Mouse (Mus musculus) ovary, postnatal 14 days (tissue): Measurements from ENCODE around the gene Dhx58.
"Not testable (repeated sequence)": the region's sequence is repeated elsewhere in the genome, so short reads cannot be mapped to it uniquely, and the experiment has no call there.

Experiments used
- DNase-seq: peaks from one replicate; pipeline ENCODE4 v3.0.0; 2022; ENCODE audit warnings: low spot score

Dhx58 gene

GRCm38 (mm10) chr11:100700710-100701109, 3.4 kb downstream of the Dhx58 start:
- no peak for DNase-seq

GRCm38 (mm10) chr11:100697921-100698320, 6.2 kb downstream of the Dhx58 start:
- DNase-seq = no peak

- peak; percentile 79 for DNase-seq
Measured at GRCm38 (mm10) chr11:100694926-100695325, 9.1 kb downstream of the Dhx58 start.

DNA sequence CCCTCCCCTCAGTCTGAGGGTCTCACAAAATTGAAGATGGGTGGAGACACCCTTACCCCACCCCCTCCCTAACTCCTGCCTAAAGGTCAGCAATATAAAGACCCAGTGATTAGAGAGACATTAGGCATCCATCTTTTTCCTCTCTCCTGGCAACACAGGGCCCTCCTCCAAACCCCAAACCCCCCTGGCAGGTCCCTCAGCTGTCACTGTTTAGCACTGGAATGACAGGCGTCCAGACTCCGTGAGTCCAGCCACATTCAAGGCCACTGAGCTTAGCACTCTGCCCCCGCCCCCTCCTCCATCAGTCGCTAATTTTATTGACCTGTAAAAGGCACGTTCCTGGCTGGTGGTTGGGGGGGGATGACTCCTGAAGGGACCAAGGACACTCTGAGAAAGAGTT, 10.9 kb downstream of the Dhx58 start:
- DNase-seq = no peak

DNA sequence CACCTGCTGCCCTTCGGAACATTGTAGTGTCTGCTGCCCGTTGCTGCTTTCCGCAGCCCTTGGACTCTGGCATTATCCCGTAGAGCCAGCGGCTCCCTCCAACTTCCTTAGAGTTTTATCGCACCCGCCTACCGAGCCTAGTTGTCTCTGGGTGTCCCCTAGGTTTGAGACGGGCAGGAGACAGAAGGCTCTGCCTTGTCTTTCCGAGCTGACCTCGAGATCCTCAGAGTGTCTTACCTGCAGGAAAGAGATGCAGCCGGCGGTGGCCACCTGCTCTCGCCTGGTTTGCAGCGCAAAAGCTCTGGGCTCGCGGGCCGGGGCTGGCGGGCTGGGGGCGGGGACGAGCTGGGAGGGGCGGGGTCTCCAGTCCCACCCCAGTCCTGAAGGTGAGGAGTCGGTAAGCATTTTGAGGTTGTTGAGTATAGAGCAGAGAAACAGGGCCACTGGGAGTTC, 11.9 kb downstream of the Dhx58 start, which contains the start of gene Zfp385c:
Gene Zfp385c (minus strand): TSS at position 292 of the 453 bp plus-strand sequence.
- DNase-seq = no peak

DNA sequence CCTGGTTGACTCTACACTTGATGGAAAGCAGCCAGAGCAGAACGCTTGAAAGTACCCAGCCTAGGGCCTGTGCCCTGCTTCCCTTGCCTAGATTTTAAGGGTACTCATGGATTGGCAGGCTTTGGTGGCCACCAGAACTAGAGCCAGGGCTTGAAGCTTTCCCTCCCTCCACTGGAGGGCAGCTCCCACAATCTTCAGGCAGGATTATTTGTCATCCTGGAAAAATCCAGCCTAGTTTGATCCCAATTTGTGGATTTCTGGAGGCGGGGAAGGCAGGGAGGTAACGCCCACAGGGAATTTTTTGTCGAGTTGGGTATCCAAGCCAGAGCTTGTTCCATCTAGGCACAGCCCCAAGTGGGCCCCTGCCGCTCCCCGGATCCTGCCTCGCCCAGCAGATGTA, 13.7 kb downstream of the Dhx58 start:
- DNase-seq = no peak

DNA sequence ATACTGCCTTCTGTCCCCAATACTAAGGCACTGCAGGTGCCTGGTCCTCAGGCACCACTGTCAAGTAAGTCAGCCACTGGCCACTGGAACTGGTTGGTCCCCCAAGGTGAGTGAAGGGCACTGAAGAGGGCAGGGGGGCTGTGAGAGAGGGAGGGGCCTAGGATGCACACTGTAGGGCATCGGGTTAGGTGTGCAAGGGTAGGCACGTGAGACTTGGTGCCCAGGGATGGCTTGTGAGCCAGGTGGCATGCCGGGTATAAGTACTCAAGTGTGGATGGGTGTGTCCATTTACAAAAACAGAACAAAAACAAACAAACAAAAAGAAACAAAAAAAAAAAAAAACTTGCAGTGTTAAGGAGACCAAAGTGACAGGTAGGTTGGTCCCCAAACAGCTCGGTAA, 15.6 kb downstream of the Dhx58 start:
- DNase-seq = no peak

- no peak for DNase-seq
Measured at GRCm38 (mm10) chr11:100687265-100687664, 16.8 kb downstream of the Dhx58 start.

GRCm38 (mm10) chr11:100685371-100685770, 18.7 kb downstream of the Dhx58 start:
- DNase-seq = no peak

DNA sequence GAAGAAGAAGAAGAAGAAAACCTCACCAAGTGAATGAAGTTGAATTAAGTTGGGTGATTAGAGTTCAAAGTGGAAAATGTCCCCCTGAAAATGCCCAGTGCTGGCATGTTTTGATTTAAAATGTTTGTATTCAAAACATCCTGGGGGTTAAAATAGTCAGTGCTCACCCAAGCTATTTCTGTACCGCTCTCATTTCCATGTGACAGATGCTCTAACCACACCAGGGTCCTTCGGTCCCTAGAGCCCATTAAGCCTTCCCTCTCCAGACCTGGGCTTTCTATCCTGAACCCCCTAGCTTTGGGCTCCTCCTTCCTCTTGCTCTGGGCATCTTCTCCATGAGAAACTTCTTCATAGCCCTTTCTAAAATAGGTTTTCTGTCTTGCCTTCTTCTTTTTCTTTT, 20.0 kb downstream of the Dhx58 start:
- no peak for DNase-seq

- DNase-seq = no peak
Measured at GRCm38 (mm10) chr11:100682526-100682925, 21.5 kb downstream of the Dhx58 start.

GRCm38 (mm10) chr11:100681826-100682225, 22.2 kb downstream of the Dhx58 start:
- DNase-seq = no peak

DNA sequence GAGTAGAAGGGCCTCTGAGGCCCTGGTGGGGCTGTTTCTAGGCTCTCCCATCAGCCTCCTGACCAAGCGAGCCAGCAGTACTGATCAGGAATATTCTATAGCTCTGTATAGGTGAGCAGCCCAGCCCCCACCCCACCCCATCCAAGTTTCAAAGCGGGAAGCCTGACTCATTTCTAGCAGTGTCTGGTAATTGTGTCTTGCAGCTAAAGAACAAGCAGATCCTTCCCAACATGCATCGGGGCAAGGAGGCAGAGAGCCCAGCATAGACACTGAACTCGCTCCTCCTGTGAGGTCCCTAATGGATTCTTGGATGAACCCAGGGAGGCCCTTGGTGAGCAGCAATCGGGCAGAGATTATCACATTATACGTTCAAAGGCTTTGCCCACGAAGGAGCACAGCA, 26.3 kb downstream of the Dhx58 start:
- DNase-seq = no peak

GRCm38 (mm10) chr11:100673169-100673568, 30.9 kb downstream of the Dhx58 start:
- peak; percentile 48 for DNase-seq

DNA sequence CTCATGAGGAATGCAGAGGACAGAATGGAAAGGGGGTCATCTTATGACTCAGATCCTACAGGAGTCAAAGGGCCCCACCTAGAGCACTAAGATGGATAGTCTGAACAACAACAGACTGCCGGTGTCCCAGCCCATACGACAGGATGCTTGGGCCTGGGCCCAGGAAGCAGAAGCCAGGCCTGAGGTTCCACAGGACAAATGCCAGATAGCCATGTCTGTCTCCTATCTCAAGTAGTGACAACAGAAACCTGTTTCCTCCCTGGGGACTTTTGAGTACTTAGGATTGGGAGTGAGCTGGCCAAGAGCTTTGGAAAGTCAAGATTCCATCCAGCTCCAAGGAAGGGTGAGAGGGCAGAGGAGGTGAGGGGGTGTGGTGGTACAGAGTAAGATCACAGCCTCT, 32.1 kb downstream of the Dhx58 start:
- no peak for DNase-seq

DNA sequence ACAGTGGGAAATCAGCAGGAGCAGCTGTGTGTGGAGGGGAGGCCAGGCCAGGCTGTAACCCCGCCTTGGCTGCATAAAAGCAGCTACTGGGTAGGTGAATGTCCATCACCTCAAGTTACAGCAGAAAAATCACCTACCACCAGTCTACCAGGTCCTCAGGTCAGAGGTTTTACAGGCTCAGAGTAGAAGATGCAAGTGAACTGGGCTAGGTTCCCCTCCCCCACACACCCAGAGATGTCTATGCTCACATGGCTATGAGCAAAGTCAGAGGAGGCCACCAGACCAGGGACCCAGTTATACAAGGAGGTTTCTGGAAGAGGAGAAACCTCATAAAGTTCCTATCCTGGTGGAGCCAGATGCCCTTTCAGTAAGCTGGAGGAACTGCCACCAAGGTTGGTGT, 33.0 kb downstream of the Dhx58 start:
- DNase-seq = no peak

DNA sequence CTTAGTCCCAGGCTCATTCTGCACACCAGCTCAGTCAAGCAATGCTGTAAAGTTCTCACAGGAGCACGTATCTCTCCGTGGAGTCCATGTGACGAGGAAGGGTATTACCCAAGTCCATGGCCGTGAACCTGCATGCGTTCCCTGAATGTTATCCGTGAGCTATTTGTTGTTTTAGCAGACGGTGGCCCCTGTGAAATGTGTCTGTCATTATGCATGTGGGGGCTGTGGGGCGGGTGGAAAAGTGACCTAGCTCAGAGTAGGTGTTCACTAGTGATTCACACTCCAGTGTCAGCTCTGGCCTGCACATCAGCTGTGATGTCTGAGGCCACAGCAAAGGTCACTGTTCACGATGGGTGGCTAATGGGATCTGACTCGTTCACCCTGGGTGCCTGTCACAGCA, 44.3 kb downstream of the Dhx58 start:
- DNase-seq = no peak

DNA sequence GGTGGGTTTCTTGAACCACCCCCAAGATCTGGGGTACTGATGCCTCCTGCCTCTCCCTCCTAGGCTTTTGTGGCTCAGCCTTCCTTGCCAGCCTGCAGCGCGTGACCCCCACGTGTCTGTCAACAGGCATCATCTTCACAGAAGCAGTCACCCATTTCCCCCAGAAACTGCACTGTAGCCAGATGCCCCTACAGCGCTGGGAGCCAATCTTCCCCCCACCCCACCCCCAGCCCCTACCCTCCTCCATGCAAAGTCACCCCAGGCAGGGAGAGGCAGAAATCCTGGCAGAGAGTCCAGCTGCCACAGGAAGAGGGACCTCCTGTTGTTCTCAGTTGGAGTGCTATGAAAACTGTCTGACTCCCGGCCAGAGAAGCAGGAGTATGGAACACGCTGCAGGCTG, 47.6 kb downstream of the Dhx58 start:
- no peak for DNase-seq

DNA sequence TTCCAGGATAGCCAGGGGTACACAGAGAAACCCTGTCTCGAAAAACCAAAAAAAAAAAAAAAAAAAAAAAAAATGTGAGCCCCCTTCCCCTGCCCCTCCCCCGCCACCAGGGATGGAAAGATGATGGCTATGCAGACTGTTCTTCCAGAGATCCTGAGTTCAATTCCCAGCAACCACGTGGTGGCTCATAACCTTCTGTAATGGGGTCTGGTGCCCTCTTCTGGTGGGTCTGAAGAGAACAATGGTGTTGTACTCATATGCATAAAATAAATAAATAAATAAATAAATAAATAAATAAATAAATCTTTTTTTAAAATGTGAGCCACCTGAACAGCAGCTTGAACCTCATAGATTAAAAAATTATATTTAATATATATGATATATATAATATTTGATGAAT, 48.5 kb downstream of the Dhx58 start:
- DNase-seq = not testable (repeated sequence)

DNA sequence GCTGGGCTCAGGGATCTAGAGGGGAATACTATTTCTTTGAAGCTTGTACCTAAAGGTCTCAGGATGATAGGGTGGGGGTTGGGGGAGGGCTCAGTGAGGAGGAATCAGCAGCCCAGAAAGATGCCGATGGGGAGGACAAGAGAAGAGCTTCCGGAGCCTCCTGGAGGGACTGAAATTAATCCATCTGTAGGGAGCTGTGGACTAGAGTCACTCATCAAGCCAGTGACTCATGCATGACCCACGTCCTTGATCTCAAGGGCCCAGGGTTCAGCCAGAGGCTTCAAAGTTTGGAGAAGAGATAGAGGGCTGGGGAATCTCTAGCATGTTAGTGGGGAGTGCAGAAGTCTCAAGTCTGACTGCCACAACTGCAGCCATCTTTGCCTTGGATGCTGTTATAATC, 52.3 kb downstream of the Dhx58 start:
- DNase-seq = no peak

- DNase-seq = no peak
Measured at GRCm38 (mm10) chr11:100651205-100651604, 52.9 kb downstream of the Dhx58 start.

DNA sequence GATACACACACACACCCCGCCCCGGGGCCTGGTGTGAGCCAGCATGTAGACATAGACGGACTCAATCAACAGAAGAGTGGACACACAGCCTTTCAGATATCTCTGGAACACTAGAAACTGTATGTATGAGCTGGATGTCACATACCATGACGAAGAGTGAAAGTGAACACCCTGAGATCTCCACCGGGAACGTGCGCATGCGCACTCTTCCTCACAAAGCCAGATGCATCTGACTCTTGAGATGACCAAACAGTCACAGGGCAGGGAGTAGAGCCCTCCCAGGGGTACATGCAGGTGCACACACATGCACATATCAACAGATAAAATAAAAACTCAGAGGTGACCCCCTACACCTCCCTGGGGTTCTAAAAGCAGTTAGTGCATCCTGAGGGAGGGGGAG, 55.7 kb downstream of the Dhx58 start:
- DNase-seq = no peak

- no peak for DNase-seq
Measured at GRCm38 (mm10) chr11:100646265-100646664, 57.8 kb downstream of the Dhx58 start.
